In genomic region chr16:5146367-5147036, GRCm38 (mm10) we compare ENCODE assay signal across 8 mouse cellular contexts. TPM values are rescaled to one million over a fixed set of nuclear protein-coding genes. Genes with fewer than 3 reads are reported as not detected.
DNase-seq lines count a peak whose midpoint lies in the region; ATAC-seq and TF ChIP-seq lines count a peak whose summit lies in the region.

No protein-coding gene starts in this region.

- peak overlapping the region; percentile 38 for H3K4me3 ChIP-seq in cerebellum, adult 2 months (replicated peaks; ENCODE audit: insufficient read depth, low read depth, low read length)
- peak overlapping the region; percentile 36 for H3K4me3 ChIP-seq in forebrain, postnatal 0 days (ENCODE audit: low read depth, low read length)
- H3K4me3 ChIP-seq in hindbrain, embryonic 10.5 days, result peak overlapping the region; percentile 51

- H3K27ac ChIP-seq in cerebellum, adult 2 months (ENCODE audit: insufficient read depth, low read length), result no peak overlapping the region
- H3K27ac ChIP-seq in forebrain, postnatal 0 days (ENCODE audit: low read depth, low read length), result no peak overlapping the region
- no peak overlapping the region for H3K27ac ChIP-seq in hindbrain, embryonic 10.5 days

- no peaks in the 10 kb centered on the region for H3K9me3 ChIP-seq in forebrain, postnatal 0 days (ENCODE audit: low read length)
- no peaks in the 10 kb centered on the region for H3K9me3 ChIP-seq in hindbrain, embryonic 10.5 days

- H3K9ac ChIP-seq in forebrain, postnatal 0 days, result peak overlapping the region; percentile 10; the same call in 1 of the 2 replicates

- TF ChIP-seq CTCF in cerebellum, adult 2 months (IDR thresholded peaks at IDR 0.05; ENCODE audit: borderline replicate concordance, insufficient read depth, low read depth, low read length), result no peak
- TF ChIP-seq CTCF in forebrain, postnatal 0 days (IDR thresholded peaks at IDR 0.05; ENCODE audit: low read depth), result no peak

- H3K36me3 ChIP-seq in forebrain, postnatal 0 days (ENCODE audit: insufficient read depth), result no peaks in the 10 kb centered on the region
- H3K36me3 ChIP-seq in hindbrain, embryonic 10.5 days, result no peaks in the 10 kb centered on the region

- peak overlapping the region; percentile 60 for H3K4me2 ChIP-seq in forebrain, postnatal 0 days (ENCODE audit: low read depth)

- no peak for ATAC-seq in CD4-positive, CD25-positive, alpha-beta regulatory T cell, adult 4 months
- peak; percentile 60 for ATAC-seq in forebrain, postnatal 0 days

- no peaks in the 10 kb centered on the region for H3K27me3 ChIP-seq in cerebellum, adult 2 months (ENCODE audit: control insufficient read depth, insufficient read depth, low read length)
- H3K27me3 ChIP-seq in forebrain, postnatal 0 days (ENCODE audit: insufficient read depth, low read length), result peaks cover 8% of the 10 kb centered on the region; the same call in 1 of the 2 replicates
- peaks cover 38% of the 10 kb centered on the region for H3K27me3 ChIP-seq in hindbrain, embryonic 10.5 days (ENCODE audit: insufficient read depth, poor library complexity, severe bottlenecking)

- peaks cover 3% of the 10 kb centered on the region; the same call in 1 of the 2 replicates for H3K4me1 ChIP-seq in cerebellum, adult 2 months (ENCODE audit: control insufficient read depth, insufficient read depth, low read length)
- H3K4me1 ChIP-seq in forebrain, postnatal 0 days (ENCODE audit: insufficient read depth), result no peaks in the 10 kb centered on the region
- peaks cover 24% of the 10 kb centered on the region for H3K4me1 ChIP-seq in hindbrain, embryonic 10.5 days (replicated peaks)

- 0 out of 2 replicates have a peak, but pooled peaks have one; percentile 22 for TF ChIP-seq POLR2A in cerebellum, adult 2 months (IDR thresholded peaks at IDR 0.05; ENCODE audit: borderline replicate concordance, insufficient read depth, low read length)

- 2% methylated on average over 26 of the region's 26 CpGs for WGBS in cerebellum, adult 2 months
- 3% methylated on average over 26 of the region's 26 CpGs for WGBS in forebrain, postnatal 0 days
- WGBS in hindbrain, embryonic 10.5 days, result 2% methylated on average over 26 of the region's 26 CpGs

- peak; percentile 5 for DNase-seq in CD4-positive, CD25-positive, alpha-beta regulatory T cell, adult 2 months (ENCODE audit: low read depth, low spot score)
- peak; percentile 70 to 74 for DNase-seq in cerebellum, adult 2 months
- DNase-seq in forebrain, postnatal 0 days, result peak; percentile 40
- DNase-seq in hindbrain, embryonic 10.5 days (ENCODE audit: low spot score), result peak; percentile 85
- DNase-seq in layer of hippocampus, adult 9-11 months, result peak; percentile 79
- DNase-seq in lung, postnatal 25 days (ENCODE audit: low spot score), result peak; percentile 87
- peak; percentile 79 for DNase-seq in skeletal muscle tissue, adult 2 months (ENCODE audit: low read depth, low spot score)

RNA-seq across cellular contexts. Expression of gene Sec14l5, which starts 0.4 kb away (rescaled TPM):
- not detected for polyA plus RNA-seq in CD4-positive, CD25-positive, alpha-beta regulatory T cell, adult 4 months (2017; shearing (Covaris generic))
- 19.6 and 25.4 TPM in 2 replicates for polyA plus RNA-seq in cerebellum, adult 2 months (2012; rRNA removed)
- 0.15 and 0.48 TPM in 2 replicates for total RNA-seq in forebrain, postnatal 0 days (2014; rRNA removed)
- polyA plus RNA-seq in forebrain, postnatal 0 days (2015; fragmentation: Nextera tagmentation; extraction: Ambion mirVana), result 0.05 and 0.08 TPM in 2 replicates
- 0.29 and 0.78 TPM in 2 replicates for polyA plus RNA-seq in hindbrain, embryonic 10.5 days (2016; fragmentation: Nextera tagmentation; extraction: Ambion mirVana)

RNA-seq across cellular contexts. Expression of gene Ppl, which starts 14.3 kb away (rescaled TPM):
- polyA plus RNA-seq in CD4-positive, CD25-positive, alpha-beta regulatory T cell, adult 4 months (2017; shearing (Covaris generic)), result under 1 TPM; 0.11 to 0.23 TPM
- polyA plus RNA-seq in cerebellum, adult 2 months (2012; rRNA removed), result 0.87 and 0.88 TPM in 2 replicates
- total RNA-seq in forebrain, postnatal 0 days (2014; rRNA removed), result 0.08 and 0.10 TPM in 2 replicates
- polyA plus RNA-seq in forebrain, postnatal 0 days (2015; fragmentation: Nextera tagmentation; extraction: Ambion mirVana), result 0.03 and 0.07 TPM in 2 replicates
- 1.4 and 1.9 TPM in 2 replicates for polyA plus RNA-seq in hindbrain, embryonic 10.5 days (2016; fragmentation: Nextera tagmentation; extraction: Ambion mirVana)

RNA-seq across cellular contexts. Expression of gene Nagpa, which starts 57.3 kb away (rescaled TPM):
- 10 to 100 TPM; 15.5 to 21.6 TPM for polyA plus RNA-seq in CD4-positive, CD25-positive, alpha-beta regulatory T cell, adult 4 months (2017; shearing (Covaris generic))
- 21.1 and 21.3 TPM in 2 replicates for polyA plus RNA-seq in cerebellum, adult 2 months (2012; rRNA removed)
- 6.5 and 8.9 TPM in 2 replicates for total RNA-seq in forebrain, postnatal 0 days (2014; rRNA removed)
- polyA plus RNA-seq in forebrain, postnatal 0 days (2015; fragmentation: Nextera tagmentation; extraction: Ambion mirVana), result 7.0 and 8.8 TPM in 2 replicates
- polyA plus RNA-seq in hindbrain, embryonic 10.5 days (2016; fragmentation: Nextera tagmentation; extraction: Ambion mirVana), result 14.4 and 15.3 TPM in 2 replicates

Comparison
In these comparisons a context has a peak if more than half of its experiments do, and no peak if none do; other contexts are left out.
1. DNase-seq: peak in every context shown above with its lines; median percentile 87 in lung, postnatal 25 days; 85 in hindbrain, embryonic 10.5 days; 79 in layer of hippocampus, adult 9-11 months; 79 in skeletal muscle tissue, adult 2 months; 72 in cerebellum, adult 2 months; 40 in forebrain, postnatal 0 days; 5 in CD4-positive, CD25-positive, alpha-beta regulatory T cell, adult 2 months.
2. RNA of gene Sec14l5, which starts 0.4 kb away (polyA plus RNA-seq): 19.6 to 25.4 TPM in cerebellum, adult 2 months; 0.29 to 0.78 TPM in hindbrain, embryonic 10.5 days, 0.05 to 0.08 TPM in forebrain, postnatal 0 days and not detected in CD4-positive, CD25-positive, alpha-beta regulatory T cell, adult 4 months; every median in the first group is over 10 times any median in the second.
3. Peak in every context shown above with its lines, with median percentiles within 50 percentile points of each other: H3K4me3 ChIP-seq.